Mouse (Mus musculus): ENCODE data around the gene Fut9.

Fut9 gene

GRCm38 (mm10) chr4:25799476-25800283, at the start of gene Fut9:
TSS of gene Fut9 (minus strand) at chr4:25800244.
- in situ Hi-C loops (cut with MseI, MboI), result no loop called here

GRCm38 (mm10) chr4:25815783-25816182, 15.7 kb upstream of the Fut9 start:
- in situ Hi-C loops (cut with MseI, MboI), result no loop called here

GRCm38 (mm10) chr4:25813340-25813739, 13.3 kb upstream of the Fut9 start:
- in situ Hi-C loops (cut with MseI, MboI), result no loop called here

GRCm38 (mm10) chr4:25810058-25810457, 10.0 kb upstream of the Fut9 start:
- in situ Hi-C loops (cut with MseI, MboI), result no loop called here

GRCm38 (mm10) chr4:25801751-25802150, 1.7 kb upstream of the Fut9 start:
- in situ Hi-C loops (cut with MseI, MboI), result no loop called here

- in situ Hi-C loops (cut with MseI, MboI), result no loop called here
These were observed 206 bp upstream of the Fut9 start for GRCm38 (mm10) chr4:25800284-25800616.

GRCm38 (mm10) chr4:25799051-25799475, 981 bp downstream of the Fut9 start:
- in situ Hi-C loops (cut with MseI, MboI), result no loop called here

- in situ Hi-C loops (cut with MseI, MboI), result no loop called here
These were observed 1.6 kb downstream of the Fut9 start for GRCm38 (mm10) chr4:25798412-25798811.

GRCm38 (mm10) chr4:25796149-25796548, 3.9 kb downstream of the Fut9 start:
- in situ Hi-C loops (cut with MseI, MboI), result no loop called here

- in situ Hi-C loops (cut with MseI, MboI), result no loop called here
These were observed 14.8 kb downstream of the Fut9 start for GRCm38 (mm10) chr4:25785276-25785675.

GRCm38 (mm10) chr4:25768657-25769056, 31.4 kb downstream of the Fut9 start:
- in situ Hi-C loops (cut with MseI, MboI), result no loop called here

GRCm38 (mm10) chr4:25763091-25763490, 37.0 kb downstream of the Fut9 start:
- in situ Hi-C loops (cut with MseI, MboI), result no loop called here

GRCm38 (mm10) chr4:25757909-25758548, 42.0 kb downstream of the Fut9 start:
- in situ Hi-C loops (cut with MseI, MboI), result no loop called here

- in situ Hi-C loops (cut with MseI, MboI), result no loop called here
These were observed 58.5 kb downstream of the Fut9 start for GRCm38 (mm10) chr4:25741553-25741952.

- in situ Hi-C loops (cut with MseI, MboI), result no loop called here
These were observed 61.3 kb downstream of the Fut9 start for GRCm38 (mm10) chr4:25738782-25739181.

GRCm38 (mm10) chr4:25721576-25721975, 78.5 kb downstream of the Fut9 start:
- in situ Hi-C loops (cut with MseI, MboI), result no loop called here

GRCm38 (mm10) chr4:25713907-25714306, 86.1 kb downstream of the Fut9 start:
- in situ Hi-C loops (cut with MseI, MboI), result no loop called here

GRCm38 (mm10) chr4:25684976-25685375, 115.1 kb downstream of the Fut9 start:
- in situ Hi-C loops (cut with MseI, MboI), result no loop called here

- in situ Hi-C loops (cut with MseI, MboI), result no loop called here
These were observed 135.8 kb downstream of the Fut9 start for GRCm38 (mm10) chr4:25664196-25664595.

- in situ Hi-C loops (cut with MseI, MboI), result no loop called here
These were observed 138.8 kb downstream of the Fut9 start for GRCm38 (mm10) chr4:25661204-25661727.

GRCm38 (mm10) chr4:25658792-25659191, 141.3 kb downstream of the Fut9 start:
- in situ Hi-C loops (cut with MseI, MboI), result no loop called here

GRCm38 (mm10) chr4:25651902-25652301, 148.1 kb downstream of the Fut9 start:
- in situ Hi-C loops (cut with MseI, MboI), result no loop called here

GRCm38 (mm10) chr4:25648107-25648506, 151.9 kb downstream of the Fut9 start:
- in situ Hi-C loops (cut with MseI, MboI), result no loop called here

Measured in mouse trophoblast stem cell (cell line).